Mouse (Mus musculus): ENCODE results near the gene Cd302. TPM values are rescaled to one million over a fixed set of nuclear protein-coding genes. Genes with fewer than 3 reads are reported as not detected.

The Cd302 gene
- polyA plus RNA-seq, 1 experiment = 25.5 TPM

DNA sequence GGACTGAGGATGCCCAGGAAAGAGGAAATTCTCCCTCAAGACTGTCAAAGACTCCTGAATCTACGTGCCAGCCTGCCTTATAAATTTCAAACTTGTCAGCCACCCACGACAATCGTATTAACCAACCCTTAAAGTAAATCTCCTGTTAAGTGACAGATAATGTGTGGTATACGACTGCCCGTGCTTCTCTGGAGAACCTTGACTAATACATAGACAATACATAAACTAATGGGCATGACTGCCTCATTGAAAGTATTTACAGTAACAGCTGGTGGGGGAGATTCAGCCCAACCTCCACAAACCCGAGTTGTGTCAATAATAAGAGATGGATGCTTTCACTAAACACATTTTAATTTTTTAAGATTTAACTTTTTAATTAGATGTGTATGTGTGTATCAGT is 78.5 kb downstream of the Cd302 start:
- WGBS = 82% methylated on average over 6 of the region's 6 CpGs

DNA sequence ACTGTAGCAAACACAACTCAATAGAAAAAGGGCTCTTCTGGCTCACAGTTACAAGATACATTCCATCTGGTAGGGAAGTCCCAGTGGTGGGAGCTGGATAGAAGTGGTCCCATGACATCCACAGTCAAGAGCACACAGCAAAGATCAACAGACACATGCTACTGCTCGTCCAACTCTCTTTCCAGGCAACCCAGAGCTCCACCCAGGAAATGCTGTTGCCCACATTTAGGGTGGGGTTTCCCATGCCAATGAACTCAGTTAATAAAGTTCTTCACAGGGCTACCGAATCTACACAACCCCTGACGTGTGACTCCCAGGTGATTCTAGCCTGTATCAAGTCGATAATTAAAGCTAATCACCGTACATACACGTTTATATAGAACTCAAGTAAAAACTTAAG is 80.1 kb downstream of the Cd302 start:
- WGBS = 60% methylated on average over 6 of the region's 6 CpGs
- TF ChIP-seq POLR2A (IDR thresholded peaks at IDR 0.05; ENCODE audit: borderline replicate concordance, extremely low read depth, low read depth, low read length) (no peak), CTCF (IDR thresholded peaks at IDR 0.05; ENCODE audit: insufficient read depth, low read length) (no peak)
- H3K4me3 ChIP-seq (replicated peaks; ENCODE audit: extremely low read depth, low read depth, low read length) = no peak overlapping the region
- peaks cover 12% of the 10 kb centered on the region; the same call in 1 of the 2 replicates for H3K4me1 ChIP-seq (ENCODE audit: control insufficient read depth, insufficient read depth, low read length)
- no peak for DNase-seq

More for the DNA sequence above, 78.5 kb downstream of the Cd302 start:
- peaks cover 12% of the 10 kb centered on the region; the same call in 1 of the 2 replicates for H3K4me1 ChIP-seq (ENCODE audit: control insufficient read depth, insufficient read depth, low read length)
- DNase-seq = no peak
- H3K4me3 ChIP-seq (replicated peaks; ENCODE audit: extremely low read depth, low read depth, low read length) = no peak overlapping the region
- no peak for TF ChIP-seq CTCF (IDR thresholded peaks at IDR 0.05; ENCODE audit: insufficient read depth, low read length)
- no peak for TF ChIP-seq POLR2A (IDR thresholded peaks at IDR 0.05; ENCODE audit: borderline replicate concordance, extremely low read depth, low read depth, low read length)

DNA sequence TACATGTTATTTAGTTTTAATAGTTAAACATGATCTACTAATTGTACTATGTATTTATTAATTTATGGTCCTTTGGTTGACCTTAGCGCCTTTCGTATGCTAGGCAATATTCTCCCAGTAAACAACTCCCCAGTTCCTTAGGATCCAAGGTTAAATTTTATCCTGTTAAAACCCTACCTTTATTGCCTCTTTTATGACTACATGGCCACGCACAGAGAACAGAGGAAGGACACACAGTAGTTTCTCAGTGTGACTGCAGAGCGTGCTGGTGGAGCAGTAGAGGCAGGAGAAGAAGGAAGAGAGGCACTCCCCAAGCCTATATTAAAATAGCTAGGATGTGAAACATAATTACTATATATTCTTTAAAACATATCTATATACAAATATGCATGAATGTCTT is 80.6 kb downstream of the Cd302 start:
- no peak for TF ChIP-seq CTCF (IDR thresholded peaks at IDR 0.05; ENCODE audit: insufficient read depth, low read length)
- no peak for TF ChIP-seq POLR2A (IDR thresholded peaks at IDR 0.05; ENCODE audit: borderline replicate concordance, extremely low read depth, low read depth, low read length)
- no peak for DNase-seq
- 95% methylated on average over 4 of the region's 4 CpGs for WGBS
- no peak overlapping the region for H3K4me3 ChIP-seq (replicated peaks; ENCODE audit: extremely low read depth, low read depth, low read length)
- H3K4me1 ChIP-seq (ENCODE audit: control insufficient read depth, insufficient read depth, low read length) = peaks cover 12% of the 10 kb centered on the region; the same call in 1 of the 2 replicates

DNA sequence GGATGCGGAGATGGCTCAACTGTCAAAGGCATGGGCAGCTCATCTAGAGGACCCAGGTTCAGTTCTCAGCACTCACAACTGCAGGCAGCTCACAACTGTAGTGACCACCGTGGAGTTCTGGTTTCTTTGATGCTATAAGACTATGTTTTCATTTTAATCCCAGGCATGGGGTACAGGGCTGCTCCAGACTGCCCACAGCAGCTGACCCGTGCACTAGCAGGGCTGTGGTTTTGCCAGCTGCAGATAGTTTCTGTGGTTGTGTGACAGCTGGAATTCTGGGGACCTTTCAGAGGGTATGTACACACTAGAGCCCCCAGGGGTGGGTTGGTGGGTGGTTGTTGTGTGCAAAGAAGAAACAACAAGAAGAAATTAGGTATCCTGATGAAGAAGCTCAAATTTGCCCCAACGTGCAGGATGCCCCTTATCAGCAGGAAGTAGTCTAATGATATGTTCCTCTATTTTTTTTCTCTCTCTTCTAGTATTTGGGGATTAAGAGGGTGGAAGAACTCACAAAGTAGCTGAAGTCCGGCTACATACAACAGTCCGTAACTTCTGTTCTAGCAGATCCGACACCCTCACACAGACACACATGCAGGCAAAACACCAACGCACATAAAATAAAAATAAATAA is 81.3 kb downstream of the Cd302 start:
- DNase-seq = no peak
- whole genome bisulfite sequencing = 84% methylated on average over 8 of the region's 8 CpGs
- TF ChIP-seq POLR2A (IDR thresholded peaks at IDR 0.05; ENCODE audit: borderline replicate concordance, extremely low read depth, low read depth, low read length) (no peak), CTCF (IDR thresholded peaks at IDR 0.05; ENCODE audit: insufficient read depth, low read length) (no peak)
- Histone ChIP-seq H3K4me3 (replicated peaks; ENCODE audit: extremely low read depth, low read depth, low read length) (no peak overlapping the region), H3K4me1 (ENCODE audit: control insufficient read depth, insufficient read depth, low read length) (peaks cover 7% of the 10 kb centered on the region; the same call in 1 of the 2 replicates)

Other genes with a start within 250 kb of the Cd302 start
- 17.3 and 21.9 TPM in 2 replicates for gene Baz2b, start 74.6 kb downstream of the Cd302 start, polyA plus RNA-seq (2012; rRNA removed)
- 7.7 and 13.4 TPM in 2 replicates for gene March7, start 74.6 kb downstream of the Cd302 start, polyA plus RNA-seq (2012; rRNA removed)
- 1.7 and 2.9 TPM in 2 replicates for gene Ly75, start 98.8 kb upstream of the Cd302 start, polyA plus RNA-seq (2012; rRNA removed)